Mouse (Mus musculus) CH12F3 (cell line): ENCODE data around the gene Rpap3.

Source experiments
- in situ Hi-C: fragments of 300-500 bp; cut with MboI; formaldehyde crosslinking; loops from 2 replicates; pipeline ENCODE4 v1.14.3; 2020; ENCODE audit warnings: low sequenced_read_pairs

The Rpap3 gene

GRCm38 (mm10) chr15:97657856-97658754 is 47.5 kb downstream of the Rpap3 start:
- in situ Hi-C loops = no loop called here

- in situ Hi-C loops = no loop called here
Measured at GRCm38 (mm10) chr15:97657420-97657819, 48.2 kb downstream of the Rpap3 start.

DNA sequence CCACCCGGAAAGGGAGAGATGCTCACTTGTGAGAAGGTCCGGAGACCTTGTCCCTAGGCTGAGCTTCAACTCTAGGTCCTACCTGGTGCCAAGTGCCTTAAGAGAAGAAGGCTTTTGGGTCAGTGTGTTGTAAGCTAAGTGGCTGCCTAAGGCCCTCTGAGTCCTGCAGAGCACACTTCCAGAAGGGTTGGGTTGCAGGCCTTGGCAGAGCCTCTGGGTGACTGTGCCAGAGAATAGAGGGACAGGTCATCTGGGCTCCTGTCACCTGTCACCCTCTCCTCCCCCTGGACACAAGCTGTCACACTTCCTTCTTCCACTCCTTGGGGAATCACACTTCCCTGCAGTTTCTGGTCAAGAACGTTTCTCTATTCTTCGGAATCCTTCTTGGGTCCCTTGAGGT is 55.9 kb downstream of the Rpap3 start:
- in situ Hi-C loops = no loop called here

DNA sequence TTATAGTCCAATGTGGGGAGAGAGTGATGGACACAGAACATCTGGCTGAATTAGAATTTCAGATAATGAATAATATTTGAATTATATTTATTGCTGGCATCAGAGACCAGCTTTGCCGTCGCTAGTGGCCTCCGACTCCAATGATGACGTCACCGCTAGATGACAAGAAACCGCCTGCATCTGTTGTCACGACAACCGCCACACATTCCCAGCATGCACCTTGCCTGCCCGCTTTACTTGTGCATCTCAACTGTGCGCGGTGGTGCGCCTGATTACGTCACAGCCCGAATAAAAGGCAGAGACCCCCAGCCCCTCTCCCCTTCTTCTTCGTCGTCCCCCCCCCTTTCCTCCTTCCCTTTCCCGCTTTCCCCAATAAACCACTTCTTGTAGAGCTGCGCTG is 57.4 kb downstream of the Rpap3 start:
- in situ Hi-C loops = no loop called here

DNA sequence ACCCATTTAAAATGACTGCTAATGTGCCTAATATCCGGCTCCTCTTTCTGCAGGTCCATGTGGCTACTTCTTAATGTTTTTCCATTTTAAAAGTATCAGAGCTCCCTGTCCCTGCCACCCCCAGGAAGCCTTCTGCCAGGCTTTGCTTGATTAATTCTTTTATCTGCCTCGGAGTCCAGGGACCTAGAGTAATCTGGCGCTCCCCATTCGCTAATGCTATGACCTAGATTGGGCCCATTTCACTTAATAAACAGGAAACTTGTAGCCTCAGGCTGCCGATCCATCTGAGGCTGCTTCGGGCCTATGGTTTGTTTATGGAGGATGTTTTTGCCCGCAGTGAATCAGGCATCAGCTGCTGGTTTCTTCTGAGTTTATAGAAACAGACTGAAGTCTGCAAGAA is 59.2 kb downstream of the Rpap3 start:
- in situ Hi-C loops = no loop called here

DNA sequence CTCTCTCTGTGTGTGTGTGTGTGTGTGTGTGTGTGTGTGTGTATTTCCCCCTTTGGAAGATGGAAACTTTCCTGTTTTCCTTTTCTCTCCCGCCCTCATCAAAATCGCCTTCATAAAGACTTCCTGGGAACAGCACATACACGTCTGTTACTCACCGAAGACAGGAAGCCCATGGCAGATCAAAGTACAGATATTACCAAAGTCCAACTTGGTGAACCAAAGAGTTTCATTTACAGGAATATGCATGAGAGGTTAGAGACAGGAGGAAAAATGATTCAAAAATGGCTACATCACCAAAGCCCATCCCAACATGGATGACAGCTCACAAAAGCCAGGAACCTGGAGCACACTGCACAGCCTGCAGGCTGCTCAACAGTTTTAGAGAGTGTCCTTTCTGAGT is 61.6 kb downstream of the Rpap3 start:
- in situ Hi-C loops = no loop called here
